Mouse (Mus musculus) stomach, postnatal 0 days (tissue): ENCODE measurements around the gene Mgat5b.

Experiments used
- CTCF ChIP-seq: IDR thresholded peaks from 2 replicates; pipeline ENCODE4 v1.5.1; 2016; ENCODE audit warnings: antibody characterized with exemption, low read depth, mild to moderate bottlenecking, moderate library complexity
- EP300 ChIP-seq: optimal IDR thresholded peaks from 2 replicates; pipeline ENCODE3; 2016; ENCODE audit warnings: antibody characterized with exemption

DNA sequence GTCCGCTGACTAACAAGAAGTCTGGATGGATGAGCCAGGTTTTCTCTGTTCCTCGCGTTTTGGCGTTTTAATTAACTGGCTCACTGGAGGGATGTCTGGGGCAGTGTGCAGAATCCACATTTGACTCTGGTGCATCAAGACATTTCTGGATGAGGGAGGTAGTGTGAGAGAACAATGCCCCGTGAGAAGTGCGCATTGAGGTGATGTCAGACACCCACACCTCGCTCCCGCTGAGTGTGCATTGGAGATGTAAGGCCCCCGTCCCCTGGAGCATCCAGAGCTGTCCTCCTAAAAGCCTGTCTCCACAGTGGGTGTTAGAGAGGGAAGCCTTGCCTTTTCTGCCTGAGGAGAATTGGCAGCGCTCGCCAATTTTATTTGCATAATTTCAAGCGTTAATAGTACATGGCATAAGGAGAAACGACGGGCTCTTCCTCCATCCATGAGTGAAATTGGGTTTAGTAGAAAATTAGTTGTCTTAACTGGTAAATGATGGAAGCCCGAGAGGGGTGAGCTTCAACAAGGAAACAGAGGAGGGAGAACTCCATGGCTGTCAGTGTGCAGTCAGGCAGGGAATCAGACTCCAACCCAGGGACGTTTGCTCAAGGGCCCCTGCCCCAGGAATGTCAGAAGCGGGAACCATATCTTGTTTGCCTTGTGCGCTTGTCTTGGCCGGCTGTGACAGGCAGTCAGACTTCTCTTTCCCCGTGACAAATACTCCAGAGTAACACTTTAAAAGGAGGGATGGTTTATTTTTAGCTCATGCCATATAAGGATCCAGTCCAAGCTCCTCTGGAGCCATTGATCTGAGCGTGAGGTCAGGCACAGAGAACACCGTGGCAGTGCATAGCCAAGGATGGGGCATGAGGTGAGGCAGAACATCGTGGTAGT lies 35.8 kb downstream of the Mgat5b start:
- TF ChIP-seq CTCF: no peak
- TF ChIP-seq EP300: no peak
